Mouse (Mus musculus) heart, postnatal 0 days (tissue): ENCODE results near the gene Ell.

Experiments used
- CTCF ChIP-seq: IDR thresholded peaks from 2 replicates; pipeline ENCODE4 v1.5.1; 2016; ENCODE audit warnings: antibody characterized with exemption, control low read depth, low read depth
- EP300 ChIP-seq: IDR thresholded peaks from 2 replicates; pipeline ENCODE4 v1.6.1; 2016; ENCODE audit warnings: antibody characterized with exemption, low read depth

- no peak for TF ChIP-seq CTCF
- no peak for TF ChIP-seq EP300
Measured at GRCm38 (mm10) chr8:70607603-70607897, 68.3 kb downstream of the Ell start.
